Mouse (Mus musculus) MEL (cell line): ENCODE data around the gene Ano3.

Experiments used
- CHD2 ChIP-seq: IDR thresholded peaks from 2 replicates; pipeline ENCODE4 v1.6.1; 2011; ENCODE audit warnings: low read length, improper control_type of control experiment
- CTCF ChIP-seq, 3 experiments: IDR thresholded peaks in 2 of 3; conservative IDR thresholded peaks in 1 of 3; 2 replicates each; pipeline ENCODE4 v1.5.1; 2011 to 2012; ENCODE audit warnings: low read length in 3 of 3, low read depth in 2 of 3, mild to moderate bottlenecking in 2 of 3, improper control_type of control experiment in 1 of 3, inconsistent platforms in 1 of 3, mixed read lengths in 1 of 3, moderate library complexity in 1 of 3; ENCODE audit not compliant: control insufficient read depth in 1 of 3, insufficient read depth in 1 of 3, poor library complexity in 1 of 3, severe bottlenecking in 1 of 3
- ETS1 ChIP-seq: IDR thresholded peaks from 2 replicates; pipeline ENCODE4 v1.6.1; 2012; ENCODE audit warnings: low read depth, mild to moderate bottlenecking, inconsistent platforms, low read length, improper control_type of control experiment, moderate library complexity
- JUND ChIP-seq: IDR thresholded peaks from 2 replicates; pipeline ENCODE4 v1.6.1; 2011; ENCODE audit warnings: low read depth, mild to moderate bottlenecking, improper control_type of control experiment, low read length
- MAFK ChIP-seq: IDR thresholded peaks from 2 replicates; pipeline ENCODE4 v1.6.1; 2011; ENCODE audit warnings: low read depth, mild to moderate bottlenecking, low read length, improper control_type of control experiment, borderline replicate concordance
- MAX ChIP-seq: IDR thresholded peaks from 2 replicates; pipeline ENCODE4 v1.6.1; 2011; ENCODE audit warnings: low read length, improper control_type of control experiment
- MEF2A ChIP-seq: IDR thresholded peaks from 2 replicates; pipeline ENCODE4 v1.6.1; 2014; ENCODE audit warnings: low read depth, mild to moderate bottlenecking, inconsistent platforms, low read length, improper control_type of control experiment; ENCODE audit not compliant: poor library complexity, insufficient replicate concordance, severe bottlenecking; ENCODE audit errors: extremely low read depth
- MXI1 ChIP-seq: IDR thresholded peaks from 2 replicates; pipeline ENCODE4 v1.6.1; 2011; ENCODE audit warnings: mild to moderate bottlenecking, low read depth, low read length, improper control_type of control experiment
- POLR2A ChIP-seq, 2 experiments: IDR thresholded peaks; 2 replicates each; pipeline ENCODE4 v1.6.1; 2011 to 2012; ENCODE audit warnings: low read length in 2 of 2, mild to moderate bottlenecking in 2 of 2, control low read depth in 1 of 2, improper control_type of control experiment in 1 of 2, low read depth in 1 of 2, moderate library complexity in 1 of 2; ENCODE audit not compliant: control insufficient read depth in 1 of 2, insufficient read depth in 1 of 2, poor library complexity in 1 of 2
- POLR2AphosphoS2 ChIP-seq: IDR thresholded peaks from 2 replicates; pipeline ENCODE4 v1.6.1; 2011; ENCODE audit warnings: low read length, improper control_type of control experiment
- UBTF ChIP-seq: IDR thresholded peaks from 2 replicates; pipeline ENCODE4 v1.6.1; 2012; ENCODE audit warnings: low read depth, mild to moderate bottlenecking, inconsistent platforms, low read length, improper control_type of control experiment, moderate library complexity, borderline replicate concordance; ENCODE audit not compliant: insufficient read depth
- ZC3H11A ChIP-seq: IDR thresholded peaks from 2 replicates; pipeline ENCODE4 v1.6.1; 2012; ENCODE audit warnings: low read depth, mild to moderate bottlenecking, inconsistent platforms, low read length, improper control_type of control experiment

- TF ChIP-seq ZC3H11A, result no peak
- no peak for TF ChIP-seq POLR2A (IDR thresholded peaks at IDR 0.05; ENCODE audit: control insufficient read depth in 1 of 2, insufficient read depth in 1 of 2, low read depth in 1 of 2, low read length in 2 of 2, poor library complexity in 1 of 2)
- no peak for TF ChIP-seq UBTF
- no peak for TF ChIP-seq CTCF (IDR thresholded peaks at IDR 0.05 in 2 of 3, conservative IDR thresholded peaks at IDR 0.05 in 1 of 3; ENCODE audit: control insufficient read depth in 1 of 3, insufficient read depth in 1 of 3, low read depth in 2 of 3, low read length in 3 of 3, poor library complexity in 1 of 3, severe bottlenecking in 1 of 3)
- no peak for TF ChIP-seq POLR2AphosphoS2
- no peak for TF ChIP-seq JUND
- TF ChIP-seq MXI1, result no peak
- no peak for TF ChIP-seq ETS1
- TF ChIP-seq CHD2, result no peak
- TF ChIP-seq MAFK, result no peak
- TF ChIP-seq MAX, result no peak
- TF ChIP-seq MEF2A, result no peak
Measured at GRCm38 (mm10) chr2:110863376-110863775, 87.3 kb downstream of the Ano3 start.
